Mouse (Mus musculus): ENCODE measurements around the gene Zfp143. TPM values are rescaled to one million over a fixed set of nuclear protein-coding genes. Genes with fewer than 3 reads are reported as not detected.

Zfp143 gene
- total and polyA plus RNA-seq, 3 experiments = 13.9 to 15.7 TPM; not detected in 1

DNA sequence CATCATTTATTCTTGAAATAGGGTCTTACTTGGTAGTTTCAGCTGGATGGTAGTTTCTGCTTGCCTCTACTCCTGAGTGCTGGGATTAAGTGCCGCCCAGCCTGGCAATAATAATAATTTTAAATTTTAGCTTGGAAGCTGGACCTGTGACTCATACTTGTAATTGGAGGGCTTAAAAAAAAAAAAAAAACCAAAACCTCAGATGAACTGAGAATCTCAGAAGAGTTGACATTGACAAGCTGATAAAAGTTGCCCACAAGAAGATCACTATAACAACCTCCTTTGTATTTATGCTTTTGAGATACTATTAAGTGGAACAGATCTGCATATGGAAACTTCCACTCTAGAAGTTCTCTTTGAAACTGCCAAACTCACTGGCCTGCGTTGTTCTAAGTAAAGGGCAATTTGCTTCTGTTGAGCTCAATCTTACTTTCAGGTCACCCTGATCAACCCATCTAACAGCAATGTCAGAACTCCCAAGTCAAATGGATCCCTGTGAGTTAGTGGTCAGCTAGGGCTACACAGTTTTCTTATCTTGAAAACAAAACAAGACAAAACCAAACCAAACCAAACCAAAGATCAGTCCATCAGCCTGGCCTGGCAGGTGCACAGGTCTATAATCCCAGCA lies 59.3 kb downstream of the Zfp143 start:
- peak overlapping the region; percentile 61 for H3K9ac ChIP-seq (ENCODE audit: control insufficient read depth, low read depth, low read length, poor library complexity, severe bottlenecking)
- H3K79me2 ChIP-seq (ENCODE audit: control insufficient read depth, insufficient read depth, low read length, poor library complexity) = peaks cover 34% of the 10 kb centered on the region
- H3K4me3 ChIP-seq (ENCODE audit: control insufficient read depth in 1 of 2, insufficient read depth in 1 of 2, low read depth in 2 of 2, low read length in 2 of 2) = peak overlapping the region in 1 of 2 experiments; percentile 74; a peak in 2 of 4 replicates
- no peak overlapping the region for H3K27ac ChIP-seq (ENCODE audit: control insufficient read depth, low read depth, low read length)
- H3K36me3 ChIP-seq (ENCODE audit: control insufficient read depth in 1 of 2, insufficient read depth in 2 of 2, low read length in 2 of 2) = peaks cover 1 to 20% of the 10 kb centered on the region in 2 experiments; a peak in 3 of 4 replicates
- H3K27me3 ChIP-seq (ENCODE audit: control insufficient read depth in 1 of 2, insufficient read depth in 2 of 2, low read length in 2 of 2) = no peaks in the 10 kb centered on the region
- H3K9me3 ChIP-seq (replicated peaks; ENCODE audit: insufficient read depth, low read length) = no peaks in the 10 kb centered on the region
- TF ChIP-seq TBP (IDR thresholded peaks at IDR 0.05; ENCODE audit: low read depth, low read length) (no peak), USF1 (IDR thresholded peaks at IDR 0.05; ENCODE audit: low read depth, low read length) (no peak), BHLHE40 (IDR thresholded peaks at IDR 0.05; ENCODE audit: borderline replicate concordance, low read depth, low read length) (no peak), USF2 (IDR thresholded peaks at IDR 0.05; ENCODE audit: borderline replicate concordance in 1 of 2, insufficient read depth in 1 of 2, low read depth in 1 of 2, low read length in 2 of 2) (no peak), CHD1 (IDR thresholded peaks at IDR 0.05; ENCODE audit: low read depth, low read length) (no peak), E2F4 (IDR thresholded peaks at IDR 0.05; ENCODE audit: borderline replicate concordance, low read depth, low read length) (no peak), SIN3A (IDR thresholded peaks at IDR 0.05; ENCODE audit: low read length) (peak; percentile 69), POLR2AphosphoS2 (IDR thresholded peaks at IDR 0.05; ENCODE audit: low read length) (no peak), NELFE (IDR thresholded peaks at IDR 0.05; ENCODE audit: low read depth, low read length) (no peak), EP300 (IDR thresholded peaks at IDR 0.05; ENCODE audit: low read depth in 1 of 2, low read length in 2 of 2) (0 out of 4 replicates have a peak, but pooled peaks of 1 of the 2 experiments have one; percentile 18), MEF2A (IDR thresholded peaks at IDR 0.05; ENCODE audit: extremely low read depth, insufficient replicate concordance, low read depth, low read length, poor library complexity, severe bottlenecking) (no peak), MXI1 (IDR thresholded peaks at IDR 0.05; ENCODE audit: low read depth, low read length) (0 out of 2 replicates have a peak, but pooled peaks have one; percentile 37), GATA1 (IDR thresholded peaks at IDR 0.05; ENCODE audit: low read depth, low read length) (peak; percentile 60; the same call in 1 of the 2 replicates), ETS1 (IDR thresholded peaks at IDR 0.05; ENCODE audit: low read depth, low read length) (peak; percentile 57; the same call in 1 of the 2 replicates), ZKSCAN1 (IDR thresholded peaks at IDR 0.05; ENCODE audit: low read depth, low read length) (no peak), MAZ (IDR thresholded peaks at IDR 0.05; ENCODE audit: low read depth, low read length) (no peak), UBTF (IDR thresholded peaks at IDR 0.05; ENCODE audit: borderline replicate concordance, insufficient read depth, low read depth, low read length) (no peak), POLR2AphosphoS5 (IDR thresholded peaks at IDR 0.05; ENCODE audit: borderline replicate concordance, low read depth, low read length) (no peak), RAD21 (IDR thresholded peaks at IDR 0.05; ENCODE audit: low read depth, low read length) (no peak), ZNF384 (IDR thresholded peaks at IDR 0.05; ENCODE audit: low read depth, low read length) (peak; percentile 95), HCFC1 (IDR thresholded peaks at IDR 0.05; ENCODE audit: low read depth, low read length) (no peak), MAX (IDR thresholded peaks at IDR 0.05; ENCODE audit: low read length) (no peak), CTCF (IDR thresholded peaks at IDR 0.05 in 2 of 3, conservative IDR thresholded peaks at IDR 0.05 in 1 of 3; ENCODE audit: control insufficient read depth in 1 of 3, insufficient read depth in 1 of 3, low read depth in 2 of 3, low read length in 3 of 3, poor library complexity in 1 of 3, severe bottlenecking in 1 of 3) (no peak), MAFK (IDR thresholded peaks at IDR 0.05; ENCODE audit: borderline replicate concordance, low read depth, low read length) (no peak), GABPA (IDR thresholded peaks at IDR 0.05; ENCODE audit: low read depth, low read length) (no peak), TCF12 (IDR thresholded peaks at IDR 0.05; ENCODE audit: low read depth, low read length) (no peak), ELF1 (IDR thresholded peaks at IDR 0.05; ENCODE audit: low read depth, low read length) (no peak), ZC3H11A (IDR thresholded peaks at IDR 0.05; ENCODE audit: low read depth, low read length) (no peak), RCOR1 (IDR thresholded peaks at IDR 0.05; ENCODE audit: low read depth, low read length) (peak; percentile 98), MYC (IDR thresholded peaks at IDR 0.05; ENCODE audit: low read depth, low read length) (no peak), NRF1 (IDR thresholded peaks at IDR 0.05; ENCODE audit: insufficient read depth, low read depth, low read length, poor library complexity, severe bottlenecking) (no peak), POLR2A (IDR thresholded peaks at IDR 0.05; ENCODE audit: control insufficient read depth in 1 of 2, insufficient read depth in 1 of 2, low read depth in 1 of 2, low read length in 2 of 2, poor library complexity in 1 of 2) (no peak), CHD2 (IDR thresholded peaks at IDR 0.05; ENCODE audit: low read length) (no peak), TAL1 (IDR thresholded peaks at IDR 0.05; ENCODE audit: low read length) (no peak)
- H3K4me1 ChIP-seq (ENCODE audit: control insufficient read depth in 1 of 2, insufficient read depth in 2 of 2, low read length in 2 of 2) = peaks cover 4 to 16% of the 10 kb centered on the region in 2 experiments
- DNase-seq (ENCODE audit: low read depth, low spot score) = peak; percentile 43
